Mouse (Mus musculus) neural tube, embryonic 11.5 days (tissue): ENCODE measurements around the gene Gm20503. TPM values are rescaled to one million over a fixed set of nuclear protein-coding genes. Genes with fewer than 3 reads are reported as not detected.

ENCODE experiments used
- ATAC-seq: fragments of 200-750 bp; cut with Nextera tagmentation; 2 replicates; pipeline ENCODE4 v1.8.0; 2017; ENCODE audit warnings: moderate number of reproducible peaks, mild to moderate bottlenecking, moderate TSS enrichment, moderate library complexity; ENCODE audit not compliant: insufficient read depth, low FRiP score, low TSS enrichment
- DNase-seq: peaks from one replicate; pipeline ENCODE4 v3.0.0-alpha.2; 2015; ENCODE audit warnings: low spot score
- H3K27ac ChIP-seq: fragments of 300-500 bp; sonication (generic); 2 replicates; pipeline ENCODE4 v1.5.1; 2014; ENCODE audit warnings: low read depth, mild to moderate bottlenecking, low read length
- H3K27me3 ChIP-seq: fragments of 300-500 bp; sonication (generic); 2 replicates; pipeline ENCODE4 v1.6.1; 2014; ENCODE audit warnings: mild to moderate bottlenecking, low read length, mixed read lengths; ENCODE audit not compliant: control insufficient read depth, insufficient read depth
- H3K36me3 ChIP-seq: fragments of 300-500 bp; sonication (generic); 2 replicates; pipeline ENCODE4 v1.6.1; 2014; ENCODE audit warnings: mild to moderate bottlenecking, low read length, moderate library complexity, mixed read lengths; ENCODE audit not compliant: control insufficient read depth, insufficient read depth
- H3K4me1 ChIP-seq: fragments of 300-500 bp; sonication (generic); 2 replicates; pipeline ENCODE4 v1.6.1; 2014; ENCODE audit warnings: low read length, mixed read lengths; ENCODE audit not compliant: control insufficient read depth, insufficient read depth
- H3K4me2 ChIP-seq: fragments of 300-500 bp; sonication (generic); 2 replicates; pipeline ENCODE4 v1.6.1; 2014; ENCODE audit warnings: low read depth, mild to moderate bottlenecking, moderate library complexity
- H3K4me3 ChIP-seq: fragments of 300-500 bp; sonication (generic); 2 replicates; pipeline ENCODE4 v1.5.1; 2014; ENCODE audit warnings: low read depth, low read length
- H3K9ac ChIP-seq: fragments of 300-500 bp; sonication (generic); 2 replicates; pipeline ENCODE4 v1.6.1; 2014; ENCODE audit warnings: mild to moderate bottlenecking, low read length
- H3K9me3 ChIP-seq: fragments of 300-500 bp; sonication (generic); 2 replicates; pipeline ENCODE4 v1.6.1; 2016; ENCODE audit warnings: low read length; ENCODE audit not compliant: control insufficient read depth
- WGBS: fragments of 180-500 bp; shearing (Covaris S2); extraction: QIAGEN DNeasy Blood & Tissue Kit; methylation state at CpG from one replicate; pipeline ENCODE4 v1.1.7; 2014; 5-methylcytosine and 5-hydroxymethylcytosine counted together
- polyA plus RNA-seq: library from polyadenylated mRNA; unstranded; fragments of >200 nt; fragmentation: Nextera tagmentation; extraction: Ambion mirVana; gene quantifications from 2 replicates; pipeline ENCODE4 v1.2.1, GENCODE M21; 2014

The Gm20503 gene
- polyA plus RNA-seq, 1 experiment from 2014 or later, result 8.3 TPM

DNA sequence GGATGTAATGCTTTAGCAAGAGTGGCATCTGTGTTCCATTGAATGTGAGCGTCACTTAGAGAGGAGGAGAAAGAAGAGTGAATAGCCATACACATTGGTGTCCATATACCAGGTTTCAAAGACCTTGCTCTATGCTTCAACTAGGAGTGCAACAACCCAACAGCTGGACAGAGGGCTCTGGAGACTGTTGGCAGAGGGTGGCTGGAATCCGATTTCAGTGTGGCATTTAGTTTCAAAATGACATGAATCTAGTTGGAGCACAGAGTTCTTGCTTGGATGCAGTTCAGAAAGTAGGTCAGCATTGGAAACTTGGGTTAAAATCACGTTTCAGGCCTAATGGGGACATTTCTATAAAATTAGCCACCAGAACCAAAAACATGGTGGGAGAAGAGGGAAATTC, 12.2 kb downstream of the Gm20503 start:
- Histone ChIP-seq H3K4me2 (no peak overlapping the region), H3K4me3 (no peak overlapping the region), H3K4me1 (no peaks in the 10 kb centered on the region), H3K36me3 (no peaks in the 10 kb centered on the region), H3K27ac (no peak overlapping the region), H3K27me3 (no peaks in the 10 kb centered on the region), H3K9ac (no peak overlapping the region), H3K9me3 (no peaks in the 10 kb centered on the region)
- ATAC-seq (no peak), DNase-seq (no peak)
- 91% methylated on average over 3 of the region's 3 CpGs for WGBS

DNA sequence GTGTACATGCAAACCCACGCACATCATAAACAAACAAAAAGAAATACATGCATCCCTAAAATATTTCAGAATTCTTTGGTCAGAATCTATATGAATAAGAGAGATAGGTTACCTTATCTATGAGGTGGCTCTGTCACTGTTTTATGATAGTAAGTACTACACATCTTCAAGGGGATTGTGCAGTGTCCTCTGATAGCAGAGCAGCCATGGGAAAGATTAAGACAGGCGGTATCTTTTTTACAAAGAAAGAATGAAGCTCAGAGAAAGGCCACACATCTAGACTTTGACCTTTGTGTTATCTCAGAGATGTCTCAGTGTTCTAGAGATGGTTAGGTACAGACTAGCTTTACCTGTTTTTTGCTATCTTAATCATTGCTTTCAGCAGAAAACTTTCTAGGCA, 13.9 kb downstream of the Gm20503 start:
- DNase-seq (no peak), ATAC-seq (no peak)
- Histone ChIP-seq H3K27ac (no peak overlapping the region), H3K27me3 (no peaks in the 10 kb centered on the region), H3K9ac (no peak overlapping the region), H3K4me3 (no peak overlapping the region), H3K9me3 (no peaks in the 10 kb centered on the region), H3K4me2 (no peak overlapping the region), H3K4me1 (no peaks in the 10 kb centered on the region), H3K36me3 (no peaks in the 10 kb centered on the region)
- 92% methylated on average over 2 of the region's 2 CpGs for WGBS

DNA sequence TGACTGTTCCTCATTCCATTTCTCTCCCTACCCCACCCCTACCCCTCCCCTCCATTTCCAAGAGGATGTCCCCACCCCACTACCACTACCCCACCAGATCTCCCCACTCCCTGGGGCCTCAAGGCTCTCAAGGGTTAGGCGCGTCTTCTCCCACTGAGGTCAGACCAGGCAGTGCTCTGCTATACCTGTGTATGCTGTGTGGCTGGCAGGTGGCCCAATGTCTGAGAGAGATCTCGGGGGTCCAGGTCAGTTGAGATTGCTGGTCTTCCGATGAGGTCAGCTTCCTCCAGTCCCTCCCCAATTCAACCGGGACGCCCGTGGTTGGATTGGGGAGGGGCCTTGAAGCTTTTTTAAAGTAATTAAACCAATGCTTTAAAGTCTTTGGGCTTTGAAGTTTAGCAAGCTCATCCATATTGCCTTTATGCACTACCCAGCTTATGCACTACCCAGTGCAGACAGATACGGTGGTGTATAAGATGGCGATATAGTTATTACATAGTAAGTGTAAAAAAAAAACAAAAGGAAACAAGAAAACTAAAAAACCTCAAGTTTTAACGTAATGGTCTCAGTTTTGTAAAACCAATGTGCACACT, 31.4 kb downstream of the Gm20503 start:
- no peak for ATAC-seq
- Histone ChIP-seq H3K4me3 (peak overlapping the region; percentile 58), H3K27ac (no peak overlapping the region), H3K9ac (no peak overlapping the region; the same call in 1 of the 2 replicates), H3K4me2 (peak overlapping the region; percentile 70), H3K4me1 (no peaks in the 10 kb centered on the region), H3K36me3 (no peaks in the 10 kb centered on the region), H3K9me3 (no peaks in the 10 kb centered on the region), H3K27me3 (no peaks in the 10 kb centered on the region)
- 81% methylated on average over 10 of the region's 10 CpGs for WGBS
- DNase-seq, result no peak

DNA sequence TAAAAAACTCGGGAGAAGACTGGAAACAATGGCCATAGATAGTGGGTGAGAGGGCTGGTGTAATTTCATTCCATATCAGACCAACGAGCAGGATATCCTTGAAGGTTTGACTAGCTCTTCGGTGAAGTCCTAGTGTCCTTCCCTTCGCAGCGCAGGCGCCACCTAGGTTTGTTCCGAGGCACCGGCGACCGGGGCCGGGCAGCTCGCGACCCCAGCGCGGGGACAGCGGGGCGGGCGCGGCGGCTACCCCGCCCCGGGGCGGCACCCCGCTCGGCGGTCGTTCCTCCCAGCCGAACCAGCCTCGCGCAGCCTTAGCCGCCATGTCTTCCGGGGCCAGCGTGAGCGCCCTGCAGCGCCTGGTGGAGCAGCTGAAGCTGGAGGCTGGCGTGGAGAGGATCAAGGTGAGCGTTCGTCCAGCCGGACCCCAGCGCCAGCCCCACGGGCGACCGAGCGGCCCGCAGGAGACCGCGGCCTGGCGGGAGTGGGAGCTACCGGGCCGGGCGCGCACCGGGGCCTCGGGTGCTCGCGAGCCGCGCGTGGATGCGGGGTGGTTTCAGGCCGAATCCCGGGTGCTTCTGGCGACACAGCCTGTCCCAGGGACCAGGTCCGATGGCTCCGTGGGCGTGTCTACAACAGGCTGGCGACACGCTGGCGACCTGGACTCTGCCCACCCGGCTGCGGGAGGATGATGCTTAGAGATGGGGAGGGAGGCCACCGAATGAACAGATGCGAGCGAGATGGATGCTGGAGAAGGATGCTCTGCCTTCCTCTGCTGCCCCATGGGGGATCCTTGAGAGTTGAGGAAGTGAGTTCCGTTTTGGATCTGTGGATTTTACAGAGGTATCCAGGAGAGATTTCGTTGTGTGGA, 32.1 kb downstream of the Gm20503 start, which contains the start of gene Gng10:
TSS of gene Gng10 (plus strand) at position 171 of the 868 bp plus-strand sequence.
- peak within 1 kb of the TSS; percentile 70 for H3K4me2 ChIP-seq
- peak within 1 kb of the TSS; percentile 58 for H3K4me3 ChIP-seq
- H3K36me3 ChIP-seq, result no peaks in the 10 kb centered on the region
- DNase-seq (peak; percentile 73), ATAC-seq (peak; percentile 82)
- WGBS, result 11% methylated on average over 64 of the region's 76 CpGs
- H3K9me3 ChIP-seq, result no peaks in the 10 kb centered on the region
- no peaks in the 10 kb centered on the region for H3K27me3 ChIP-seq
- H3K9ac ChIP-seq, result peak within 1 kb of the TSS; percentile 83
- peak within 1 kb of the TSS; percentile 51 for H3K27ac ChIP-seq
- no peaks in the 10 kb centered on the region for H3K4me1 ChIP-seq

DNA sequence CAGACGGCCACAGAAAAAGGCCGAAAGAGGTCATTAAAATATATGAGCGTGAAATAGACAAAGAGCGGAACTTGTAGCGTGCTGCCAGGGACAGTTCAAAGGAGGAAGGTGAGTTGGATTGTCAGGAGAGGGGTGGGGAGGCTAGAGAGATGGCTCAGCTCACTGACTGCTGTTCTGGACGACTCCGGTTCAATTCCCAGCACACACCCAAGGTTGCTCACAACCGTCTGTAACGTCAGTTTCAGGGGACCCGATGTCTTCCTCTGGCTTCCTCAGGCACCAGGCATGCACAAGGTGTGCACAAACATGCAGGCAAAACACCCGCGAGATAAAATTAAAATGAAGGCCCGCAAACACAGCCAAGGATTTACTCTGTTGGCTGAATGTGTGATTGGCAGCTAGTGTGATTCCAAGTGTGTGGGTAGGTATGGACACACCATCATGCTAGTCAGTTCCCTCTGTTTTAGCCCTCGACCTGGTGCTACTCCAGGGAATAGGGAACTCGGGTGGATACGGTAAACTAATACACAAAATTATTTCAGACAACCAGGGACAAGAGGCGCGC, 32.9 kb downstream of the Gm20503 start:
- Histone ChIP-seq H3K4me2 (peak overlapping the region; percentile 70), H3K4me1 (no peaks in the 10 kb centered on the region), H3K27me3 (no peaks in the 10 kb centered on the region), H3K4me3 (peak overlapping the region; percentile 58), H3K36me3 (no peaks in the 10 kb centered on the region), H3K9me3 (no peaks in the 10 kb centered on the region), H3K9ac (peak overlapping the region; percentile 83), H3K27ac (no peak overlapping the region)
- ATAC-seq (peak; percentile 36; the same call in 1 of the 2 replicates), DNase-seq (peak; percentile 20)
- WGBS, result 62% methylated on average over 18 of the region's 18 CpGs

DNA sequence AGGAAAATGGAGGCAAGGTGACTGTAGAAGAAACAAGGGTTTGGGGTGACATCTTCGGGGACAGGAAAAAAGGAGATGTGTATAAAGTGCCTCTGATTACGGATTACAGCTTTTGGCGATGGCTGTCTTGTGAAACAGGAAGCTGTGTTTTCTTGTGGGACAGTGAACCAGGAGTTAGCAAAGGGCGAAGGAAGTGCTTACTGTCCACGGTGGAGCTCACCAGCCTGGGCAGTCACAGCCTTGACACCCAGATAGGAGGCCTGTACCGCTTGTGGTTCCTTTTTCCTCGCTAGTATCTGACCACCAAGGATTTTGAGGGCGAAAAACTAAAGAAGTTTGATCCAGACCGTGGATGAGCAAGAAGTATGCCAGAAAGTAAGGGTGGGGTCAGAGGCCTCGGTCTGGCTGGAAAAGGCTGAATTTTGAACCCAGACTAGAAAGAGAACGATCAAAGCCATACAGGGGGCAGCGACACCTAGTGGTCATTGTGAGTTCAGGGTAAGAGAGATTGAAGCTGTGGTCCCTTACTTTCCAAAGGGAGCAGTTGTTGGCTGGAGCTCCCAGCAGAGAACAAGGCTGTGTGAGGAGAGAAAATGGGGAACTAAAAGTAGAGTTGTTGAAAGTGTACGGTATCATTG, 33.6 kb downstream of the Gm20503 start:
- Histone ChIP-seq H3K4me2 (no peak overlapping the region), H3K9me3 (no peaks in the 10 kb centered on the region), H3K36me3 (no peaks in the 10 kb centered on the region), H3K27ac (no peak overlapping the region), H3K9ac (no peak overlapping the region; the same call in 1 of the 2 replicates), H3K27me3 (no peaks in the 10 kb centered on the region), H3K4me3 (no peak overlapping the region), H3K4me1 (no peaks in the 10 kb centered on the region)
- ATAC-seq (peak; percentile 17), DNase-seq (peak; percentile 78)
- 54% methylated on average over 13 of the region's 13 CpGs for WGBS

DNA sequence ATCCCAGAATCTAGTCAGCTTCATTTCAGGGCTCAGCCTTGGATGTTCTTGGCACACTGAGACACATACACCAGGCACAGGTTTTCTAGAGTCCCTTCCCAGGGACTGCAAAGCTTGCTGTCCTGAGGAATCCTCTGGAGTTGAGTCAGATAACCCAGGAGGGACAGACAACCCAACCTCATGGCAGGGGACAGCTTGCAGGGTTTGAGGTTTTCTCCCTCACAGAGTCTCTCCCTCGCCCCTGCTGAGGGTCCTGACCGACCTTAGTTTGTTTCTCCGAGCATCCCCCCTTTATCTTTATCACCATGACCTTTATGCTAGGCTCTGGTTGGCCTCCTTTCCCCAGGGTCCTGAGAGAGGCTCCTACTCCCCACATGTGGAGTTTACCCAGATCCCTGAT, 34.5 kb downstream of the Gm20503 start:
- no peak for DNase-seq

DNA sequence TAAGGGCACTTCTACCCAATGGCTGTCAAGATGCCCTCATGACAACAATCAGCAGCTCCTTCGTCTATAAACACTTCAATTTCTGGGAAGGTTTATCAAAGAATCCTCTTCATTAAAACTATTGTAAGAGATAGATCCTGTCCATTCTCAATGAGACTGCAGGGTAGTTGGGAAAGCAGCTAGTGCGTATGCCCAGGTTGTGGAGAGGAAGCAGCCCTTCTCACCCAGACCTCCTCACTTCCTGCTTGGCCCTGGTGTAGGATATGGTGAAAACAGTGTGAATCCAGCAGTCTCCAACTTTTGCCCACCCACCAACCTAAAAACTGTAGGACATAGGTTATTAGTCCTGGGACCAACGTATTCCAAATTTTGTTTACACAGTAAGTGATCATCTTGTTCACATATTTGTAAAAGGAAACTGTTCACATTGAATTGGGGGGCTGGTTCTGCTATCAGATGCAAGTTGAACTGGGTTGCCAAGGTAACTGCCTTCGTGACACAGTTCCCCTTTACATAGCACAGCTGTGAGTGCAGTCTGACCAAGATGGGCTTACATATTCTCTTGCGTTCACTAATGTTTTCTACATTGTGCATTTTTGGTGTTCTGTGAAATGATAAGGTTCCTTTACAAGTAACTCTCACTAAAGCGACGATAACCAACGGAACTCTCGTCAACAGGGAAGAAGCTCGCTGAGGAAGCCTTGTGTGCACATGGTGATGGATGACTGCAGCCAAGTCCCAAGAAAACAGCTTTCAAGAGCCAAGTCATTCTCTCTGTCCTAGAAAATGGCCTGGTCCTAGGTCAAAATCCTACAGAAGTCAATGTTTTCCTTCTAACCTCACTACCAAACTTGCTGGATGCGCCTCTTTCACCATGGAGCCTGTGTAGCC, 37.6 kb downstream of the Gm20503 start:
- H3K4me1 ChIP-seq, result no peaks in the 10 kb centered on the region
- H3K4me3 ChIP-seq, result no peak overlapping the region
- H3K9me3 ChIP-seq, result no peaks in the 10 kb centered on the region
- WGBS, result 89% methylated on average over 11 of the region's 11 CpGs
- H3K4me2 ChIP-seq, result no peak overlapping the region
- no peaks in the 10 kb centered on the region for H3K36me3 ChIP-seq
- ATAC-seq, result no peak
- no peak overlapping the region for H3K9ac ChIP-seq
- no peak overlapping the region for H3K27ac ChIP-seq
- DNase-seq, result no peak
- H3K27me3 ChIP-seq, result no peaks in the 10 kb centered on the region

More for the DNA sequence above, 34.5 kb downstream of the Gm20503 start:
- Histone ChIP-seq H3K27ac (no peak overlapping the region), H3K9me3 (no peaks in the 10 kb centered on the region), H3K36me3 (no peaks in the 10 kb centered on the region), H3K4me2 (no peak overlapping the region), H3K4me3 (no peak overlapping the region), H3K9ac (no peak overlapping the region), H3K4me1 (no peaks in the 10 kb centered on the region), H3K27me3 (no peaks in the 10 kb centered on the region)
- WGBS, result 88% methylated on average over 3 of the region's 3 CpGs
- ATAC-seq, result no peak
